Mouse (Mus musculus) lung, adult 2 months (tissue): ENCODE data around the gene Sh3d21.
"Not testable (repeated sequence)": the region's sequence is repeated elsewhere in the genome, so short reads cannot be mapped to it uniquely, and the experiment has no call there.

Source experiments
- CTCF ChIP-seq: fragments of 200-500 bp; IDR thresholded peaks from 2 replicates; pipeline ENCODE4 v1.5.1; 2011; ENCODE audit warnings: mild to moderate bottlenecking, low read length, control low read depth; ENCODE audit not compliant: insufficient read depth
- POLR2A ChIP-seq: fragments of 200-500 bp; IDR thresholded peaks from 2 replicates; pipeline ENCODE4 v1.6.1; 2011; ENCODE audit warnings: low read depth, mild to moderate bottlenecking, control low read depth, low read length, borderline replicate concordance; ENCODE audit errors: extremely low read depth

GRCm38 (mm10) chr4:126165092-126165491 lies 1.8 kb upstream of the Sh3d21 start:
- TF ChIP-seq POLR2A, CTCF: not testable (repeated sequence)
